Mouse (Mus musculus) lung, embryonic 16.5 days (tissue): ENCODE data around the gene Amfr. TPM values are rescaled to one million over a fixed set of nuclear protein-coding genes. Genes with fewer than 3 reads are reported as not detected.
"Not testable (repeated sequence)": the region's sequence is repeated elsewhere in the genome, so short reads cannot be mapped to it uniquely, and the experiment has no call there.

Experiments
- ATAC-seq: fragments of 200-750 bp; cut with Nextera tagmentation; 2 replicates; pipeline ENCODE4 v1.8.0; 2017; ENCODE audit warnings: low read depth, mild to moderate bottlenecking, moderate library complexity
- H3K27ac ChIP-seq: fragments of 300-500 bp; sonication (generic); 2 replicates; pipeline ENCODE4 v1.5.1; 2014; ENCODE audit warnings: mild to moderate bottlenecking, control low read depth, low read length
- H3K27me3 ChIP-seq: fragments of 300-500 bp; sonication (generic); 2 replicates; pipeline ENCODE4 v1.6.1; 2014; ENCODE audit warnings: low read depth, low read length, mixed read lengths; ENCODE audit not compliant: control insufficient read depth, insufficient read depth
- H3K36me3 ChIP-seq: fragments of 300-500 bp; sonication (generic); 2 replicates; pipeline ENCODE4 v1.6.1; 2014; ENCODE audit warnings: low read length; ENCODE audit not compliant: control insufficient read depth, insufficient read depth
- H3K4me1 ChIP-seq: fragments of 300-500 bp; sonication (generic); replicated peaks from 2 replicates; pipeline ENCODE4 v1.6.1; 2014; ENCODE audit warnings: low read length, mixed read lengths; ENCODE audit not compliant: control insufficient read depth, insufficient read depth
- H3K4me2 ChIP-seq: fragments of 300-500 bp; sonication (generic); 2 replicates; pipeline ENCODE4 v1.6.1; 2014; ENCODE audit warnings: low read depth, low read length, control low read depth
- H3K4me3 ChIP-seq: fragments of 300-500 bp; sonication (generic); 2 replicates; pipeline ENCODE4 v1.5.1; 2014; ENCODE audit warnings: mild to moderate bottlenecking, low read length, control low read depth
- H3K9ac ChIP-seq: fragments of 300-500 bp; sonication (generic); 2 replicates; pipeline ENCODE4 v1.6.1; 2014; ENCODE audit warnings: low read length, control low read depth
- H3K9me3 ChIP-seq: fragments of 300-500 bp; sonication (generic); 2 replicates; pipeline ENCODE4 v1.6.1; 2016; ENCODE audit warnings: low read length; ENCODE audit not compliant: control insufficient read depth
- WGBS: fragments of 180-500 bp; shearing (Covaris S2); extraction: QIAGEN DNeasy Blood & Tissue Kit; methylation state at CpG from one replicate; pipeline ENCODE4 v1.1.7; 2014; 5-methylcytosine and 5-hydroxymethylcytosine counted together
- polyA plus RNA-seq: library from polyadenylated mRNA; unstranded; fragments of >200 nt; fragmentation: Nextera tagmentation; extraction: Ambion mirVana; gene quantifications from 2 replicates; pipeline ENCODE4 v1.2.1, GENCODE M21; 2015

Amfr gene
- 31.0 and 35.0 TPM in 2 replicates for polyA plus RNA-seq

DNA sequence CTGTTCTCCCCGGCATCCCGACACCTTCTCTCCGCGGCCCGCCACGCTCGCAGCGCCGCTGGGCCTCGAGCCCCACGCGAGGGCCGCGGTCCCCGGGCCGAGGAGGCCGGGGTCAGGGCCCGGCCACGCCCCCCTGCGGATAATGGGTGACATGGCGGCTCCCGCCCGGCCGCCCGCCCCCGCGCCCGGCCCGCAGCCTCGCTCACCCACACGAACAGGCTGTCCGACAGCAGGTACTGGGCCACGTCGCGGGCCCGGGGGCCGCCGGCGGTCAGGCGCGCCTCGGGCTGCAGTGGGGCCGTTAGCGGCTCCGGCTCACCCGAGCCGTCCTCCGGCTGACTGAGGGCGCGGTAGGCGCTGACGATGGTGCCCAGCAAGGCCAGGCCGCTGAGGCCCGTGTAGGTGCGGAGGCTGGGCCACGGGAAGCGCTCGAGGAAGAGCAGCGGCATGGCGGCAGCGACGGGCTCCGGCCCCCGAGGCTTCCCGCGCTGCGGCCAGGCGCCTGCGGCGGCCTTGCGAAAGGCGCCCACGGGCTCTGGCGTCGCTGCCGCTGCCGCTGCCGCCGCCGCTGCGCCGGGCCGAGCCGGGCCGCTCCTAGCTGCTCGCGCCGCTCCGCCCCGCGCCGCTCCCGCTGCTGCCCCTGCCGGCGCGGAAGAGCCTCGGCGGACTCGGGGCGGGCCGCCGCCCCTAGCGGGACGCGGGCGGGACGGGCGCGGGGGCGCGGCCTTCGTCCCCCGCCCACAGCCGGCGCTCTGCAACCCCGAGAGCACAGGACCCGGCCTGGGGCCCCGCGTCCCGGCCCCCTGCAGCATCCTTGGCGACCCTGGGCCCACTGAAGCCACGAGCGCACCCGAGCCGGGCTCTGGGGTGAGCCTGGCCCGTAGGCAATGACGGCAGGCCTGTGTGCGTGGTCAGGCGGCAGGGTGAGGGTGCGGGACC, at the start of gene Amfr:
Gene Amfr (minus strand): TSS at position 830 of the 939 bp plus-strand sequence.
- H3K4me3 ChIP-seq, result peak within 1 kb of the TSS; percentile 98
- under 1% methylated on average over 115 of the region's 130 CpGs for WGBS
- ATAC-seq, result peak; percentile 97
- peak within 1 kb of the TSS; percentile 89 for H3K9ac ChIP-seq
- peaks cover 25% of the 10 kb centered on the region for H3K4me1 ChIP-seq
- no peaks in the 10 kb centered on the region for H3K9me3 ChIP-seq
- H3K4me2 ChIP-seq, result peak within 1 kb of the TSS; percentile 98
- H3K27ac ChIP-seq, result peak within 1 kb of the TSS; percentile 94
- no peaks in the 10 kb centered on the region for H3K36me3 ChIP-seq
- H3K27me3 ChIP-seq, result no peaks in the 10 kb centered on the region

GRCm38 (mm10) chr8:94057157-94057854, 44.7 kb upstream of the Amfr start:
- Histone ChIP-seq H3K9me3 (no peaks in the 10 kb centered on the region), H3K4me1 (no peaks in the 10 kb centered on the region), H3K27ac (no peak overlapping the region), H3K4me2 (no peak overlapping the region), H3K9ac (no peak overlapping the region), H3K36me3 (peaks cover 14% of the 10 kb centered on the region), H3K27me3 (no peaks in the 10 kb centered on the region), H3K4me3 (no peak overlapping the region)
- no peak for ATAC-seq
- 61% methylated on average over 6 of the region's 6 CpGs for WGBS

GRCm38 (mm10) chr8:94052696-94053095, 40.1 kb upstream of the Amfr start:
- no peak for ATAC-seq
- Histone ChIP-seq H3K27ac (no peak overlapping the region), H3K36me3 (peaks cover 12% of the 10 kb centered on the region; the same call in 1 of the 2 replicates), H3K4me3 (no peak overlapping the region), H3K4me2 (no peak overlapping the region), H3K27me3 (no peaks in the 10 kb centered on the region), H3K9me3 (no peaks in the 10 kb centered on the region), H3K4me1 (no peaks in the 10 kb centered on the region), H3K9ac (no peak overlapping the region)
- WGBS, result 86% methylated on average over 12 of the region's 12 CpGs

DNA sequence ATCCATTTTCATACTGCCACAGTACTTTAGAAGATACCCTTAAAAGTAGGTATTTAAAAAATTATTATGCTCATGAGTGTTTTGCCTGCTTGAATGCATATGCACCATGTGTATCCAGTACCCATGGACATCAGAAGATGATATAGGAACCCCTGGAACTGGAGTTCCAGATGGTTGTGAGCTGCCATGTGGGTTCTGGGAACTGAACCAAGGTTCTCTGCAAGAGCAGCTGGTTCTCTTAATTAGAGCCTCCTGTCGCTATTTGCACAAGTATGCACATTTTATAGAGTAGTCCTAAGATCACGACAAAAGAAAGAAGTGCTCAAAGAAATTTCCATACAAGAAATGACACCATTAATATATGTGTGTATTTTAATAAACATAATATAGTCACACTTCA, 35.2 kb upstream of the Amfr start:
- 69% methylated on average over 2 of the region's 2 CpGs for WGBS
- ATAC-seq, result no peak
- no peaks in the 10 kb centered on the region for H3K9me3 ChIP-seq

GRCm38 (mm10) chr8:94037806-94038205, 25.2 kb upstream of the Amfr start:
- 6% methylated on average over 15 of the region's 15 CpGs for WGBS
- Histone ChIP-seq H3K9ac (peak overlapping the region; percentile 71), H3K9me3 (no peaks in the 10 kb centered on the region), H3K36me3 (no peaks in the 10 kb centered on the region), H3K4me3 (peak overlapping the region; percentile 76), H3K4me2 (peak overlapping the region; percentile 64), H3K27me3 (no peaks in the 10 kb centered on the region), H3K27ac (0 out of 2 replicates have a peak overlapping the region, but pooled peaks have one; percentile 20), H3K4me1 (peaks cover 15% of the 10 kb centered on the region)
- no peak for ATAC-seq

More for the DNA sequence above, 35.2 kb upstream of the Amfr start:
- H3K36me3 ChIP-seq, result peaks cover 8% of the 10 kb centered on the region; the same call in 1 of the 2 replicates
- H3K27ac ChIP-seq, result no peak overlapping the region
- no peak overlapping the region for H3K4me3 ChIP-seq
- H3K4me1 ChIP-seq, result no peaks in the 10 kb centered on the region
- no peaks in the 10 kb centered on the region for H3K27me3 ChIP-seq
- no peak overlapping the region for H3K4me2 ChIP-seq
- H3K9ac ChIP-seq, result no peak overlapping the region

- Histone ChIP-seq H3K36me3 (no peaks in the 10 kb centered on the region), H3K27ac (peak within 1 kb of the TSS; percentile 68), H3K9me3 (no peaks in the 10 kb centered on the region), H3K27me3 (no peaks in the 10 kb centered on the region), H3K4me3 (peak within 1 kb of the TSS; percentile 76), H3K9ac (peak within 1 kb of the TSS; percentile 79), H3K4me1 (peaks cover 15% of the 10 kb centered on the region), H3K4me2 (peak within 1 kb of the TSS; percentile 83)
- WGBS, result under 1% methylated on average over 41 of the region's 41 CpGs
- ATAC-seq, result peak; percentile 100
Observed at GRCm38 (mm10) chr8:94036944-94037524, 24.4 kb upstream of the Amfr start, which contains the start of the genes Nudt21 and Ogfod1. Gene Nudt21, minus strand, starts transcription at chr8:94037031. Gene Ogfod1, plus strand, starts transcription at chr8:94037198.

GRCm38 (mm10) chr8:94036541-94036940, 23.9 kb upstream of the Amfr start:
- Histone ChIP-seq H3K9ac (peak overlapping the region; percentile 79), H3K27ac (peak overlapping the region; percentile 68), H3K4me2 (peak overlapping the region; percentile 83), H3K4me1 (peaks cover 15% of the 10 kb centered on the region), H3K4me3 (peak overlapping the region; percentile 76)
- WGBS, result under 1% methylated on average over 22 of the region's 32 CpGs
- not testable (repeated sequence) for H3K27me3 ChIP-seq, H3K36me3 ChIP-seq, H3K9me3 ChIP-seq
- ATAC-seq, result peak; percentile 89

GRCm38 (mm10) chr8:94035200-94035599, 22.6 kb upstream of the Amfr start:
- Histone ChIP-seq H3K36me3 (peaks cover 3% of the 10 kb centered on the region), H3K4me3 (peak overlapping the region; percentile 0), H3K27me3 (no peaks in the 10 kb centered on the region), H3K4me1 (peaks cover 15% of the 10 kb centered on the region), H3K4me2 (peak overlapping the region; percentile 83), H3K9me3 (no peaks in the 10 kb centered on the region), H3K27ac (no peak overlapping the region), H3K9ac (peak overlapping the region; percentile 49)
- no peak for ATAC-seq
- WGBS, result 47% methylated on average over 5 of the region's 5 CpGs
